Mouse (Mus musculus) gastrocnemius, adult 2 months (tissue): ENCODE results near the gene Ralgps1. TPM values are rescaled to one million over a fixed set of nuclear protein-coding genes. Genes with fewer than 3 reads are reported as not detected.

Experiments used
- DNase-seq: peaks from one replicate; pipeline ENCODE4 v3.0.0; 2022
- H3K27ac ChIP-seq: fragments of 200-600 bp; 2 replicates; pipeline ENCODE4 v1.8.1; 2022; ENCODE audit warnings: mild to moderate bottlenecking
- H3K4me3 ChIP-seq: fragments of 200-600 bp; 2 replicates; pipeline ENCODE4 v1.8.1; 2022; ENCODE audit warnings: mild to moderate bottlenecking, moderate library complexity
- CTCF ChIP-seq: fragments of 200-600 bp; IDR thresholded peaks from 2 replicates; pipeline ENCODE4 v1.8.1; 2022; ENCODE audit warnings: antibody characterized with exemption, mild to moderate bottlenecking, moderate library complexity
- intact Hi-C: fragments of 180-260 bp; cut with DNase I; formaldehyde crosslinking; loops from one replicate; pipeline ENCODE4 v1.15.1; 2025
- total RNA-seq, 2 experiments: library from RNA; stranded (reverse); gene quantifications; 2 replicates each; pipeline ENCODE4 v1.2.3; 2021

Gene Ralgps1
- total RNA-seq, 2 experiments from 2014 or later: 2.5 to 3.1 TPM

GRCm38 (mm10) chr2:33357250-33357838 lies 13.9 kb downstream of the Ralgps1 start:
- intact Hi-C loops: no loop called here
- no peak for DNase-seq

DNA sequence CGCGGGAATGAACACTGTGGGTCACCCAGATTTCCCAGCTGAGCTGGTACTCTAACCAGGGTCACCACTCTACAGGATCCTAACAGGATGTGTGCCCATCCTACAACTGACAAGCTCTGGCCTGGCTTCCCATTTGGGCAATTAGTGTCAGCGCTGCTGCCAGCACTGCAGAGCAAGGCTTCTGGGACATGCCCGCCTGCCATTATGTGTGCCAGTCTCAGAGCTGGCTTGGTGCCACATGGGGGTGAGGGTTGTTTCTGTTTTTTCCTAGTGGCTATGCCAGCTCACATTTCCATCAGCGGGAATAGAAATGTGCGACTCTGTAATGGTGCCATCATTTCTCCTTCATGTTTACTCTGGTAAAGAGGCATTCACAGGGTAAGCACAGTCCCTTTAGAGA lies 15.7 kb downstream of the Ralgps1 start:
- H3K27ac ChIP-seq: no peak overlapping the region
- peak; percentile 70 for DNase-seq
- no peak overlapping the region for H3K4me3 ChIP-seq
- intact Hi-C loops: no loop called here
- TF ChIP-seq CTCF: no peak

More at GRCm38 (mm10) chr2:33357250-33357838, 13.9 kb downstream of the Ralgps1 start:
- TF ChIP-seq CTCF: no peak
- no peak overlapping the region for H3K4me3 ChIP-seq
- H3K27ac ChIP-seq: no peak overlapping the region

GRCm38 (mm10) chr2:33353432-33353831 lies 17.9 kb downstream of the Ralgps1 start:
- intact Hi-C loops: no loop called here
- TF ChIP-seq CTCF: no peak
- H3K27ac ChIP-seq: no peak overlapping the region
- no peak overlapping the region for H3K4me3 ChIP-seq
- DNase-seq: no peak

GRCm38 (mm10) chr2:33351449-33351848 lies 19.8 kb downstream of the Ralgps1 start:
- DNase-seq: no peak
- no peak for TF ChIP-seq CTCF
- H3K27ac ChIP-seq: peak overlapping the region; percentile 49
- no peak overlapping the region for H3K4me3 ChIP-seq
- intact Hi-C loops: no loop called here

GRCm38 (mm10) chr2:33350921-33351320 lies 20.4 kb downstream of the Ralgps1 start:
- Histone ChIP-seq H3K27ac (peak overlapping the region; percentile 49), H3K4me3 (no peak overlapping the region)
- DNase-seq: no peak
- TF ChIP-seq CTCF: no peak
- intact Hi-C loops: no loop called here

DNA sequence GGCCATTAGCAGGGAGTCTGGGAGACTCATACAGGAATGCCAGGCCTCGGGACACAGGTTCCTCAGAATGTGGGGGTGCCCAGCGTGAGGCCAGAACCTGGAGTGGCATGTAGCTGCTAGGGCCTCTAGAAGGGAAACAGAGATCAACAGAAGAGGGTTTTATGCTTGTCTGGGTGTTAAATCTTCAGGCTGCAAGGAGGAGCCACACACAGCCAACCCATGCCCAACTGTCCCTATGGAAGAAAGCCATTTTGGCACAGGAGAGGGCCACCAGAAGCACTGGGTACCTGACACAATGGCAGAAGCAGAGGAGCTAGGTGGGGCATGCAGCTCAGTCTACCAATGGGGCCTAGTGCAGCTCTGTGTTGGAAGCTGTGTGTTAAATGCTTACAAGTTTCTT lies 21.7 kb downstream of the Ralgps1 start:
- no peak for DNase-seq
- no peak for TF ChIP-seq CTCF
- Histone ChIP-seq H3K4me3 (no peak overlapping the region), H3K27ac (peak overlapping the region; percentile 35; the same call in 1 of the 2 replicates)
- intact Hi-C loops: loop anchor here (1.0 to 10.0 kb wide), 4 partner anchors 33 to 365 kb away; partner anchors contain the start of gene Slc2a8

DNA sequence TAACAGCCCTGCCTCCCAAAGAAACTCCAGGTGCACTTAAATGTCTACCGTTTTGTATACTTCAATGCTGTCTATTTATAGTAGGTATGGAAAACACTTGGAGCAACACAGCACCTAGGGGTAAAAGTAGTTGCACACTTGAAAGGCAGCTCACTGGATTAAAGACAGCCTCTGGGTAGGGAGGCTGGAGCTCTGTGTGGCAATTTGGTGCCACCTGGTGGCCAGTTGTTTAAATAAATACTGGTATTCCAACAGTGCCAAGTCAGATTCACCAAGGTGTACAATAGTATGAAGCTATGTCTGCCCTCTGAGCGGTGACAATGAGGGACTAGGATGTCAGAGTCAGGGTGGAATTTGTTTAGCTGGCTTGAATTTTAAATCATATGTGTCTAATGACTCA lies 22.2 kb downstream of the Ralgps1 start:
- peak; percentile 90 for TF ChIP-seq CTCF
- Histone ChIP-seq H3K27ac (peak overlapping the region; percentile 55), H3K4me3 (no peak overlapping the region)
- peak; percentile 83 for DNase-seq
- intact Hi-C loops: loop anchor here (1.0 to 10.0 kb wide), 4 partner anchors 32 to 364 kb away; partner anchors contain the start of gene Slc2a8

DNA sequence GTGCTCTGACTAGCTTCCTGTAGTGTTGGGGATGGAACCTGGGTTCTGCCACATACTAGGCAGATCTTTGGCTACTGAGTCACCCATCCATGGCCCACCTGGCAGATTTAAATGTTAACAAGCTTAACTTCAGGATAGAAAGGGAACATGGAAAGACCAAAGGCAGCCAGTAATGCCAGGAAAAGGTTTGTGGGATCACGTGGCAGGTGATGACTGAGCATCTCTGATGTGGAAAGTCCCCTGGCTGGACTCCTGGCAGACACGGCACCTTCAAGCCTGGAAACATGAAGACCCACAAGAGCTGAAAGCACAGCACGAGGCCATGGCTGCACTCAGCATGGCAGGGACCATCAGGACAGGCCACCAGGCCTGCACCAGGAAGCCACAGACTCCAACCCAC lies 23.0 kb downstream of the Ralgps1 start:
- TF ChIP-seq CTCF: no peak
- intact Hi-C loops: loop anchor here (2.0 to 10.0 kb wide), 3 partner anchors 31 to 363 kb away; partner anchors contain the start of gene Slc2a8

GRCm38 (mm10) chr2:33347607-33348006 lies 23.7 kb downstream of the Ralgps1 start:
- intact Hi-C loops: loop anchor here (2.0 to 10.0 kb wide), 3 partner anchors 31 to 363 kb away; partner anchors contain the start of gene Slc2a8
- Histone ChIP-seq H3K27ac (no peak overlapping the region), H3K4me3 (no peak overlapping the region)
- DNase-seq: peak; percentile 74
- peak; percentile 74 for TF ChIP-seq CTCF

More for the DNA sequence above, 23.0 kb downstream of the Ralgps1 start:
- no peak for DNase-seq
- no peak overlapping the region for H3K4me3 ChIP-seq
- H3K27ac ChIP-seq: peak overlapping the region; percentile 55

DNA sequence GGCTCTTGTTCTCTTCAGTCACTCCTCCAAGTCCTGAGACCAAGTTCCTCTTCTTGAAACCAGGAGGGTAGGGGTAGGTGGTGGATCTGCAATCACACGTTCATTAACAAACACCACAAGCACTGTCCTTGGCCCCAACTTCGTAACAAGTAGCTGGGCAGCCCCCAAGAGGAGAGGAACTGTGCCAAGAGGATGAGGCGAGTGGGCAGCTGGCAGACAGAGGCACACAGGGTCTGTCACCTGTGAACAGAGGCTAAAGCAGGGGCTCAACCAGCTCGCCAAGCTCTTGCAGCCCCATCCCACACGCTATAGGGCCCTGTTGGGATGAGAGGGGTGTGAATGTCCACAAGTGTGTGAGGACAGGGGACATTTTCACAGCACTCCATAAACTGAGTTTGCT lies 24.5 kb downstream of the Ralgps1 start:
- no peak for TF ChIP-seq CTCF
- H3K4me3 ChIP-seq: no peak overlapping the region
- DNase-seq: no peak
- H3K27ac ChIP-seq: no peak overlapping the region
- intact Hi-C loops: loop anchor here (10.0 kb wide), 1 partner anchor 362 kb away; the partner anchor contains the start of gene Slc2a8

- DNase-seq: peak; percentile 46
- Histone ChIP-seq H3K4me3 (no peak overlapping the region), H3K27ac (peak overlapping the region; percentile 51)
- TF ChIP-seq CTCF: no peak
- intact Hi-C loops: loop anchor here (10.0 kb wide), 1 partner anchor 361 kb away; the partner anchor contains the start of gene Slc2a8
Observed at GRCm38 (mm10) chr2:33345956-33346355, 25.3 kb downstream of the Ralgps1 start.

- no peak for TF ChIP-seq CTCF
- Histone ChIP-seq H3K4me3 (no peak overlapping the region), H3K27ac (peak overlapping the region; percentile 51)
- DNase-seq: no peak
- intact Hi-C loops: loop anchor here (10.0 kb wide), 1 partner anchor 361 kb away; the partner anchor contains the start of gene Slc2a8
Observed at GRCm38 (mm10) chr2:33345475-33345874, 25.8 kb downstream of the Ralgps1 start.

GRCm38 (mm10) chr2:33343413-33343812 lies 27.9 kb downstream of the Ralgps1 start:
- TF ChIP-seq CTCF: no peak
- Histone ChIP-seq H3K4me3 (no peak overlapping the region), H3K27ac (no peak overlapping the region)
- no peak for DNase-seq
- intact Hi-C loops: loop anchor here (10.0 kb wide), 1 partner anchor 359 kb away; the partner anchor contains the start of gene Slc2a8
